Mouse (Mus musculus): ENCODE data around the gene Bcas3. TPM values are rescaled to one million over a fixed set of nuclear protein-coding genes. Genes with fewer than 3 reads are reported as not detected.

Gene Bcas3
- total RNA-seq, 4 experiments from 2014 or later: 37.4 to 39.3 (median 38.9) TPM

- no peak for DNase-seq (ENCODE audit: low spot score in 2 of 2)
These were observed 14.9 kb downstream of the Bcas3 start for GRCm38 (mm10) chr11:85367823-85368222.

DNA sequence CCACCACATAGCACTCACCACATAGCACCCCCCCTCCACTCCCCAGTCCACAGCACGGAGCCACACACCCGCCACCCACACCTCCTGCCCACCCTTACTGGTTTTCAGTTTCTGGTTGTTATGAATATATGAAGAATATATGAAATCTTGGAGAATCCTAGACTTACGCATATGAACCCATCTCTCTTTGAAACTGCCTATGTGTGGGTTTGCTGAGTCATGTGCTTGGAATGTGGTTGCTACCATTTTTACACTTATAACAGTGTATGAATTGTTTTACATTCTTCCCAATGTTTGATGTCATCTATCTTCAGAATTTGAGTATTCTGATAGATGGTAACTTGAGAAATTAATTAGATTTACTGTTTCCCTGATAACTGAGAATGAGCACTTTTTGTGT is 26.1 kb downstream of the Bcas3 start:
- DNase-seq (ENCODE audit: low spot score in 2 of 2): no peak

- DNase-seq (ENCODE audit: low spot score in 2 of 2): no peak
These were observed 27.1 kb downstream of the Bcas3 start for GRCm38 (mm10) chr11:85380046-85380445.

DNA sequence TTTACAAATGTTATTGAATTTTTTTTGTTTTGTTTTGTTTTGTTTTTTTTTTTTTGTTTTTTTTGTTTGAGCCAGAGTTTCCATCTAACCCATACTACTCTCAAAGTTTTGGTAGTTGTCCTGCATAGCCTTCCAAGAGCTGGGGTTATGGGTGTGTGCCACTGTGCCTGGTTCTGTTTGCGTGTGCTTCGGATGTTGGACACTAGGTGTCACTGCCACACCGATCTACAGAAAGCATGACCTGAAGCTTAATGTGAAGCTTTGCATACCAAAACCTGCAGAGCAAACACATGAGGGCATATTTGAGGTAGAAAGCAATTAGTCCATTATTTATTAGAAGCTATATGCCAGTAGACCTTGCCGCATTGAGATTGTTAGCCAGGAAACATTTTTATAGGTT is 29.1 kb downstream of the Bcas3 start:
- peak; percentile 33 to 48 for DNase-seq (ENCODE audit: low spot score in 2 of 2)

DNA sequence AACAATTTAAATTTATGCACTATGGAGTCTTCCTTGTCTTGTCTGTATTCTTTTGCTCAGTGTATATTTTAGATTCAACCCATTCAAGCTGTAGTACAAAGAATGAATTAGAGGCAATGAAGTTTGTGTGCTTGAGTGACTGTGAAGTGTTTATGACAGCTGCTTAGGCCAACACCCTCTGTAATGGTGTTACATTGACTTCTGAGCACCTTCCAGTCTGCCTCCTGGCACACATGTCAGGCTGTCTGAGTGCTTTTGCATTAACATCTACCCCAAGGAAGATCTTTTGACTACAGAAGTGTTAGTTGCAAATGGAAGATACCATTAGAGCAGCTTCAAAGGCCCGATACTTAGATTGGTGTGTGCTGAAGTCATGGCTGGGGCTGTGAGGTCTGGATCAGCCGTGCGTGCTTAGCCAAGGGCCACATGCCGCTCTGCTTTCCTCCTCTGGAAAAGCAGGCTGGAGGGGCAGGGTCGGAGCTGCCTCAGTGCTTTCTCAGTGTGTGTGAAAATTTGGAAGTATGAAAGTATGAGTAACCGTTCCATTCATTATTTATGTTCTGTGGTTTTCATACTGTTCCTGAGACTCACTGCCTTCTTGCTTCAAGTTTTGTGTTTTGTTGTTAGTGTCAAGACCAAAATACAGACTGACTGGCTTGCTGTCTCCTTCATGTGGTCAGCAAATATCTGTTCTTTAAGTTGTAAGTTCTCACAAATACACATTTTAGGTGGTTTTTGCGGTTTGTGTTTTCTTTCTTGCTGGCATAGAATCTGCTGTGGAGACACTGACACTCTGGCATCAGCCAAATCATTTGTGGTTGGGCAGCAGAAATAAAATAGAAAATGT is 31.2 kb downstream of the Bcas3 start:
- no peak for DNase-seq (ENCODE audit: low spot score in 2 of 2)

DNA sequence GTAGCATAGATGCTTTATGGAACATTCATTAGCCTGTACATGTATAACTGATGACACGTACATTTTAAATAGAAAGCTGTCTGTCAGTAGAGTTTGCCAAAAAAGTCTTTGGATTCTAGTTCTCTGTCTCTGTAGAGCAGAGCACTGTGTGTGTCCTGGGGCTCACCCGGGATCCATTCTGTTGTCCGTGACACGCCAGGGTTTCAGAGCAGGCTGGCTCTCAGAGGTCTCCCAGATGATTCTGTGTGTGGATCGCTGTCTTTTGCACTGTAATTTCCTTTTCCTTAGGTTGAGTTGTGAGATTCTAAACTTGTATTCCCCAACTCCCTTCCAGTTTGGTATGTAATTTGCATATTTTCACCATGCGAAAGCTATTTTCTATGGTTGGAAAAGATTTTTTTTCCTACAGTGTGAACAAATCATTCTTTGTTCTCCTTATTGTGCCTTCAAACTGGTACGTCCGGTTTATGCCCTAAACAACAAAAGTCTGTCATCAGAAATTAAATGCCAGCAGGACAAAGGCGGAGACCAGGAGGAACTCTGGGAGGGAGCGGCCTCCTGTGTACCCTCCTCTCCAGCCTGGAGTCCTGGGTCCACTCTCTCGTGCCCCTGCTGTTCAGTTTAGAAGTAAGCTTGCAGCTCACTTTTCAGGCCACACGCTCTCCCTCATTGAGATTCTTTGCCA is 39.4 kb downstream of the Bcas3 start:
- no peak for DNase-seq (ENCODE audit: low spot score in 2 of 2)

DNA sequence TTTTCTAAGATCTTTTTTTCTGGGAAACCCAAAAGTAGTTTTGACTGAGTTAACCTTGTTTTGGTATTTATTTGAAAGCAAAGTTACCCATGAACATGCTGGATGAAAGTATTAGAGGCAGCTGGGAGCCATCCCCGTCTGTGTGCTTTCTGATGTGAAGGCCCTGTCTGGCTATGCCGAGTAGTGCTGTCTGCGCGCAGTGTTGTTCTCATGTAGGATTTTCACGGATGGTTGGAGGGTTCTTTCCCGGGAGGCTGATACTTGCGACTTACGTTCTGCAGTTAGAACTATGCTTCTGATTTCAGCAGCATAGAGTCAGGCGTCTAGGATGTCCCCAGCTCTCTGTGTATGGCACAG is 39.9 kb downstream of the Bcas3 start:
- no peak for DNase-seq (ENCODE audit: low spot score in 2 of 2)

- no peak for DNase-seq (ENCODE audit: low spot score in 2 of 2)
These were observed 41.0 kb downstream of the Bcas3 start for GRCm38 (mm10) chr11:85393990-85394389.

- DNase-seq (ENCODE audit: low spot score in 2 of 2): no peak
These were observed 42.4 kb downstream of the Bcas3 start for GRCm38 (mm10) chr11:85395361-85395760.

- DNase-seq (ENCODE audit: low spot score in 2 of 2): peak in 1 of 2 experiments; percentile 12
These were observed 53.6 kb downstream of the Bcas3 start for GRCm38 (mm10) chr11:85406531-85406930.

DNA sequence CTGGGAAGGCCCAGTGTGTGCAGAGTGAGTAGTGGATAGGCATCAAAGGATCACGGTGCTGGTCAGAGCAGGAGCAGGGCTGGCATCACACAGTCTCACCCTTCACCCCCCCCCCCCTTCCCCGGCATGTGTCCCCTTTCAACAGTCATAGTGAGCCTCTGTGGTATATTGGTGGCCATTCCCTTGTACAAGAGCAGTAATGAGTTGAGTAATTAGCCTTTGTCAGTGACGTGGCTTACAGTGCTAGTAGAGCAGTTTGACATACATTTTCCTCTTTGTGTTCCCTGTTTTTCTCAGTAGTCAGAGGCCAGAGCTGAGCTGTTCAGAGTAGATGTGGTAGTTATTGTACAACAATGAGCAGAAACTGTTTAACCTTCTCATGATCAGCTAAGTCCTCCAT is 54.7 kb downstream of the Bcas3 start:
- no peak for DNase-seq (ENCODE audit: low spot score in 2 of 2)

DNA sequence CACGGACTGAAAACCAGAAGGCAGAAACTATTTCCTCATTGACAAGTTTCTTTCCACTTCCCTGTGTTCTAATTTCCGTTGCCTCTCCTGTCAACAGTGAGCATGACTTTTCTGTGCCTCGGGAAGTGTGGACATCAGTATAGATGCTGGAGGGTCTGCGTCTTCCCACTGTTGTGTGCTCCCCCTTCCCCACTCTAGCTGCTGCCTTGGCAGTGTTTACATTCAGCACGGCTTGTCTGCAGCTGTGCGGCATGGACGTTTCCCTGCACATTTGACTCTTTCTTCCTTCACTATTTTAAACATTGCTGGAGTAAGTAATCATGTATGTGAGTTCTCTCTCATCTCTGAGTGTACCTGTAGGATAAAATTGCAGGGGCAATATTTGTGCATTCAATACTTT is 59.4 kb downstream of the Bcas3 start:
- DNase-seq (ENCODE audit: low spot score in 2 of 2): no peak

DNA sequence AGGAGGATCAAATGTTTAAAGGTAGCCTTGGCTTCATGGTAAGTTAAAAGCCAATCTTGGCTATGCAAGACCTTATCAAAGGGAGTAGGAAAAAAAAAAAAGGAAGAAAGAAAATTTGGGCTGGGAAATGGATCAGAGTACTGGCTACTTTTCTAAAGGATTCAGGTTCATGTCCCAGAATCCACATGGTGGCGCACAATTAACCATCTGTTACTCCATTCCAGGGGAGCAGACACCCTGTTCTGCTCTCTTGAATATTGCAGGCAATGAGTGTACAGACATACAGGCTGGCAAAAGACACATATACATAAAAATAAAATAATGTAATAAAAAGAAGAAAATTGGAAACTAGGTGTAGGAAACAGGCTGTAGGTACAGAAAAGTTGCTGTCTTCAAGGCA is 61.5 kb downstream of the Bcas3 start:
- no peak for DNase-seq (ENCODE audit: low spot score in 2 of 2)

DNA sequence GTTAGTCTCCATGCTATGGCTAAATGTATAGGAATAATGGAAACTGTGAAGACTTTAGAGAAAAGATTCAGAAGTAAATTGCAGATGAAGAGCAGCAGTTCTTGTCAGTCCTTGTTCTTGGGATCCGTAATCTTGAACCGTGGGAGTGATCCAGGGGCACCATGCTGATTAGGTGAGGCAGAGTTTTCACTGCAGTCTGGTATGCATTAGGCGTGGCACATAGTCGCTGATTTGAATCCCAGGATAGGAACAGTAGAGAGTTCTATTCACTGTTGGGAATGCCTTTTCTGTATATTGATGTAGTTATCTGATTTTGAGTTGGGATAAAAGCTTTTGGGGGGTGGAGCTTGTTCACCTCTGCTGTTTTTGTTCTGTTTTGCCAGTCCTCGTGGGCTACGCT is 74.4 kb downstream of the Bcas3 start:
- DNase-seq (ENCODE audit: low spot score in 2 of 2): no peak

GRCm38 (mm10) chr11:85428227-85428626 is 75.3 kb downstream of the Bcas3 start:
- no peak for DNase-seq (ENCODE audit: low spot score in 2 of 2)

DNA sequence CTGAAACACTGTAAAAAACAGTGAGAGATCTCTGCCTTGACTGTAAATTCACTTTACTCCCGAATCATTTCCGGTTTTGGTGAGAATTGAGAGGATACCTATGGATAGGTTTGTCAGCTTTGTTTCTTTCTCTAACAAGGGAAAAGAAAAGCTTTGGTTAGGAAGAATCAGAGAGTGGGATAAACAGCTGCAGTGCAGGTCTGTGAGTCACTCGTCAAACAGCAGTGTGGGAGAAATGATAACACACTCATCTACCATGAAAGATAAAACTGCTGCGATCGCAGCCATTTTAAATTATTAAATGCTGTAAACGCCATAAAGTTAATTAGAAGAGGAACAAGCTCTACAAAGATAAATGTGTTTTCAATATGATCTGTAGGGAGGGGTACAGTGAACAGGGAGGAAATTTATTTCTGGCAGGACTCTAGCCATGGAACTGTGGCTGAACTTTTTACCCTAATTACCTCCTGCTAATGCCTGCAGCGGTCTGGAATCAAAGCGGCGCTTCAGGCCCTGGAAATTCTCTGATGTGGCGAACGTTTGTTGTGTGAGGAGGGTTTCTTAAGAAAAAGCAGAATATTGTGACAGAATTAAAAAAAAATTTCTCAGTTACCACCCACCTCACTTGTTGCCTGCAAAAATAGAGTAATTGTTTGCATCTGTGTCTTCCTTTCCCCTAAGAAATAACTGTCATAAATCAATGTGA is 77.9 kb downstream of the Bcas3 start:
- DNase-seq (ENCODE audit: low spot score in 2 of 2): no peak

GRCm38 (mm10) chr11:85447375-85447774 is 94.4 kb downstream of the Bcas3 start:
- no peak for DNase-seq (ENCODE audit: low spot score in 2 of 2)

DNA sequence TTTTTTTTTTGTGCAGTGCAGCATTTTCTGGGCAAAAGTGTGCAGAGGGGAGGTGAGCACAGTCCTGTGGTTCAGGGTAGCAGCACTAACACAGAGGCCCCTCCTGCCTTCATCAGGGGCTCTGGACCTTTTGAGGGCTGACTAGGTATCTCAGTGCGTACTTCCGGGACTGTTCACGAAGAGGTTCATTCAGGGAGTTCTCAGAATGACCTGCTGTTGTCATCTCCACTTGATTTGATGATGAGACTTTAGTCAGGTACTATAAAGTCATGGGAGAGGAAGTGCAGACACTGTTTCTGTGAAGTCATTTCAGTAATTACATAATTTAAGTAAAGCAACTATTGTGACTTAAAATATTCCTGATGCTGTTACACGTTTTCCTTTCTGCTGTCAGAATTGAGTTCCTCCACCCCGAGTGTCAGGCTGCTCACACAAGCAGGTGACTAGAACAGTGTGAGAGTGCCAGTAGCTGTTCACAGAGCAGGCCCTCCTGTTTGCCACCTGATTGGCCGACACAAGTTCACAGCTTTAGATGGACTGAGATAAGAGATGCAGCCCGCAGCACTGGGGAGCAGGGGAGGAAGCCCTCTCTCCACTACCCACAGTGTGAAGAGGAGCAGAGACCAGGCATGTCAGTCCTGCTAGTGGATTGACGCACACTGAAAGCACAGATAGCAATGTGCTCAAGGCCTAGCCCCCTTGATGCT is 100.8 kb downstream of the Bcas3 start:
- DNase-seq (ENCODE audit: low spot score in 2 of 2): no peak

DNA sequence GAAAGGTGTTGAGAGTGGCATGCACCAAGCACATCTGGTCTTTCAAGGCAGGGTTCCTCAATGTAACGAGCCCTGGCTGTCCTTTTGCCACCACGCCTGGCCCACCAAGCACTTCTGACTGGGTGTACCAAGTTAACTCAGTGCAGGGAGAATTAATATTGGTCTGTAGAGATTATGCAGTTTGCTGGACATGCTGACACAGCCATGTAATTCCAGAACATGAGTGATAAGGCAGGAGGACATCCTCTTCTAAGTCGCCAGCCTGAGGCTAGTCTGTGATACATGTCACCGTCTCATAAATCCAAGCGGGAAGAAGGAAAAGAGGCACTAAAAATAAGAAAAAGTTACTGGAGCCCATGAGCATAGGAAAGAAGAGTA is 101.3 kb downstream of the Bcas3 start:
- DNase-seq (ENCODE audit: low spot score in 2 of 2): no peak

DNA sequence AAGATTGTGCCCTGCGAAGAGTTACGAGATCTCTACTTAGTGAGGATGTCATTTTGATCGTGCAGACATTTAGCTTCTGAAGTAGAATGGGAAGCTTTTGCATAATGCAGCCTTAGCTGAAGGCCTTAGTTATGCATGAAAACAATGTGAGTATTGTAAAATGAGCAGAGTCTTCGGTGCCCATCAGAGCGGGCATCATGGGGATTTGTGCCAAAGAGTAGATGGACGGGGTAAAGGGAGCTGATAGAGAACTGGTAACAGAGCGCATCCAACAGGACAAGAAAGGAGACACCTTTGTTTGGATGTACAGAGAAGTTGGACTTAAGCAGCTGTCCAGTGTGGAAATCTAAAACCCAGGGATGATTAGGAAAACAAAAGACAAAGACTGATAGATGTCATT is 108.6 kb downstream of the Bcas3 start:
- DNase-seq (ENCODE audit: low spot score in 2 of 2): no peak

DNA sequence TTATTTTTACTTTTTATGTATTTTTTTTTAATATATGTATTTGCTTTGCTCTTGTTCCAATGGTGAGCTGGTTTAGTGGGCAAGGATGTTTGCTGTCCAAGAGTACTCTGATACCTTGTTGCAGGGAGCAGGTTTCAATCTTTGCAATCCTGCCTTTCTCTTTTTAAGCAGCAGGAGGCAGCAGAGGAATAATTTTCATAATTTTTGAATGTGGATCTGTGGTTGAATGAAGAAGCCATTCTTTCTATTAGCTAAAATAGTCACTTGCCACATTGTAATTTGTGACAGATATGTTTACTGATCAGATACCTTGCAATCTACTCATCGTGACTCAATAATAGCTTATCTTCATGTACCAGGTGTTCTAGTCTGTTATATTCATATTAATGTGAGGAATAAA is 116.6 kb downstream of the Bcas3 start:
- no peak for DNase-seq (ENCODE audit: low spot score in 2 of 2)

- no peak for DNase-seq (ENCODE audit: low spot score in 2 of 2)
These were observed 117.5 kb downstream of the Bcas3 start for GRCm38 (mm10) chr11:85470508-85470907.
